Mouse (Mus musculus): ENCODE data around the gene Mtss1l. TPM values are rescaled to one million over a fixed set of nuclear protein-coding genes. Genes with fewer than 3 reads are reported as not detected.

Mtss1l gene
- polyA plus RNA-seq, 1 experiment from 2014 or later = 19.2 TPM

DNA sequence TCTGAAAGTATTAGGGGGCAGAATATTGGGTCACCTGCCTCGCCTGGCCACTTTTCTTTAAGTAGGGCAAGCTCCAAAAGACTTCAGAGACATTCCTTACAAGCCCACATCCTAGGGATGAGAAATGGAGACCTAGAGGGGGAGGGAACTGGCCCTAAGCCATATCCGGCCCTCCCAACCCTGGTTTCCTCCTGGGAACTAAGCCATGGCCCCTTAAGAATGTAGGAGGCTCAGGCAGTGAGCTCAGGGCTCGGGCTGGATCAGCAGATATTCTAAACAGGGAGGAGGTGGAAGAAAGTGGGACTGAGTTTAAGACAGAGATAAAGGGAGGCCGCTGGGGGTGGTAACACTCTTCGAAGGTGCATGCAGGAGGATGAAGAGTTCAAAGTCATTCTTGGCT, 39.9 kb downstream of the Mtss1l start:
- ATAC-seq (ENCODE audit: insufficient number of reproducible peaks, insufficient read depth, low FRiP score, low TSS enrichment, low read depth) = no peak
- Histone ChIP-seq H3K4me3 (replicated peaks) (no peak overlapping the region), H3K9me3 (no peaks in the 10 kb centered on the region), H3K36me3 (no peaks in the 10 kb centered on the region), H3K4me1 (replicated peaks) (no peaks in the 10 kb centered on the region), H3K9ac (replicated peaks) (no peak overlapping the region), H3K27ac (no peak overlapping the region), H3K4me2 (no peak overlapping the region), H3K27me3 (no peaks in the 10 kb centered on the region)
- WGBS = 55% methylated on average over 5 of the region's 5 CpGs

DNA sequence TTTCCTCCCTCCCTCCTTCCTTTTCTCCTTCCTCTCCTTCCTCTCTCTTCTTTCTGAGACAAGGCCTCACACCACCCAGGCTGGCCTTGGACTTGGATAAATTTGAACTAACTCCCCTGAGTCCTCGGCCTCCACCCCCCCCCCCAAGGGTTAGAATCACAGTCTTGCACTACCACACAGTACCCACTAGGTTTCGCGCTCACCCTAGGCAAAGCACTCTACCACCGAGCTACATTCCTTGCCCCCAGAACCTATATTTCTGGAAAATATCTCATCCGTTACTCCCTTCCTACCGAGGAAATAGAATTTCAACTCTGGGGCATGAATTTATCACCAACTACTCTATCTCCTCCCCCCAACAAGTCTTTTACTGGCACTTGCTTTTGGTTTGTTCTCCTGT, 40.7 kb downstream of the Mtss1l start:
- H3K27me3 ChIP-seq = no peaks in the 10 kb centered on the region
- H3K4me1 ChIP-seq (replicated peaks) = no peaks in the 10 kb centered on the region
- no peaks in the 10 kb centered on the region for H3K9me3 ChIP-seq
- H3K36me3 ChIP-seq = no peaks in the 10 kb centered on the region
- H3K27ac ChIP-seq = no peak overlapping the region
- no peak overlapping the region for H3K4me2 ChIP-seq
- H3K4me3 ChIP-seq (replicated peaks) = no peak overlapping the region
- no peak for ATAC-seq (ENCODE audit: insufficient number of reproducible peaks, insufficient read depth, low FRiP score, low TSS enrichment, low read depth)
- H3K9ac ChIP-seq (replicated peaks) = no peak overlapping the region
- 61% methylated on average over 6 of the region's 6 CpGs for WGBS

DNA sequence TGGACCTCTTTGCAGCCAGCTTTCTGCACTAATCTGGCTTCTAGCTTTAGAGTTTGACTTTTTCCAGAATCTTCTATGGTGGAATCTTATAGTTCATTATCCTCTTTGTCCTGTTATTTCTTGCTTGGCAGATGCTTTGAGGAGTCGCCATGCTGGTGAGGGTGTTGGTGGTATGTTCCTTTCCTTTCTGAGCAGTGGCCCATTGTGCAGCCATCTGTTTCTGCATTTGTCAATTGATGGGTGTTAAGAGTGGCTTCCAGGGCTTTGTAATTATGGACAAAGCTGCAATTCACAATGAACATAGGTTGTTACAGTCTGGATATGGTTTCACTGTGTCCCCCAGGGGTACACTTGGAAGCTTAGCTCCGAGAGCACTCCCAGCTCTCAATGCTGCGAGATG, 43.4 kb downstream of the Mtss1l start:
- Histone ChIP-seq H3K9ac (replicated peaks) (no peak overlapping the region), H3K27me3 (no peaks in the 10 kb centered on the region), H3K9me3 (no peaks in the 10 kb centered on the region), H3K4me3 (replicated peaks) (no peak overlapping the region), H3K36me3 (no peaks in the 10 kb centered on the region), H3K27ac (no peak overlapping the region), H3K4me1 (replicated peaks) (no peaks in the 10 kb centered on the region), H3K4me2 (no peak overlapping the region)
- WGBS = 81% methylated on average over 3 of the region's 3 CpGs
- ATAC-seq (ENCODE audit: insufficient number of reproducible peaks, insufficient read depth, low FRiP score, low TSS enrichment, low read depth) = no peak

DNA sequence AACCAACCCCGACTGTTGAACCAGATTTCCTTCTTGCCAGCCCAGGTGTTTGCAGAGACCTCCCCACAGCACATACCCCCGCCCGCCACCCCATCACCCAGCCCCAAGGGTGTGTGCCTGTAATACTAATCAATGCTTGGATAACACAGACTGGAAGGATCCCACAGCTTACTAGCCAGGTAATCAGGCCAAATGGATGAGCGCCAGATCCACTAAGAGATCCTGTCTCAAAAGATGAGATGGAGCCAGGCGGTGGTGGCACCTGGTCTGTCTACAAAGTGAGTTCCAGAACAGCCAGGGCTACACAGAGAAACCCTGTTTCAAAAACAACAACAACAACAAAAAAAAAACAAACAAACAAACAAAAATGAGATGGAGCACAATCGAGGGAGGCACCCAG, 46.0 kb downstream of the Mtss1l start:
- H3K4me2 ChIP-seq = no peak overlapping the region
- no peak overlapping the region for H3K27ac ChIP-seq
- no peaks in the 10 kb centered on the region for H3K9me3 ChIP-seq
- no peaks in the 10 kb centered on the region for H3K27me3 ChIP-seq
- H3K4me1 ChIP-seq (replicated peaks) = no peaks in the 10 kb centered on the region
- H3K36me3 ChIP-seq = no peaks in the 10 kb centered on the region
- no peak overlapping the region for H3K4me3 ChIP-seq (replicated peaks)
- no peak overlapping the region for H3K9ac ChIP-seq (replicated peaks)
- no peak for ATAC-seq (ENCODE audit: insufficient number of reproducible peaks, insufficient read depth, low FRiP score, low TSS enrichment, low read depth)
- WGBS = 84% methylated on average over 6 of the region's 6 CpGs

DNA sequence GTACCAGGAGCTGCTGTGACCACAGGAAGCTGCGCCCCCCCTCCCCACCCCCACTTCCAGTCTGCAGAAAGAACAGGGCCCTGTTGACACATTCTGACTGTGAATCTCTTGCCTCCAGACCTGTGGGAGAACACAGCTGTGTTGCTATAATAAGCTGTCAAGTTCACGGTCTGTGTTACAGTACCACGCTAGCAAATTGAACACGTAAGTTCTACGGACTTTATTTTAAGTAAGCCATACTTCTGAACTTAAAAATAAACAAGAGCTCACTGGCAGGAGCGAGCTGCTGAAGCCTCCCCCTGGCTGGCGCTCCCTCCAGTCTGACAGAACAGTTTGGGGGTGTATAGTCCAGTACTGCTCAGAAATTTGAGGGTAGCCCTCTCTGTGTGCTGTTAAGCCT, 51.2 kb downstream of the Mtss1l start:
- Histone ChIP-seq H3K4me2 (no peak overlapping the region), H3K36me3 (no peaks in the 10 kb centered on the region), H3K27ac (no peak overlapping the region), H3K4me3 (replicated peaks) (no peak overlapping the region), H3K27me3 (no peaks in the 10 kb centered on the region), H3K9ac (replicated peaks) (no peak overlapping the region), H3K9me3 (peaks cover 4% of the 10 kb centered on the region; the same call in 1 of the 2 replicates), H3K4me1 (replicated peaks) (no peaks in the 10 kb centered on the region)
- ATAC-seq (ENCODE audit: insufficient number of reproducible peaks, insufficient read depth, low FRiP score, low TSS enrichment, low read depth) = no peak
- 83% methylated on average over 7 of the region's 7 CpGs for WGBS

DNA sequence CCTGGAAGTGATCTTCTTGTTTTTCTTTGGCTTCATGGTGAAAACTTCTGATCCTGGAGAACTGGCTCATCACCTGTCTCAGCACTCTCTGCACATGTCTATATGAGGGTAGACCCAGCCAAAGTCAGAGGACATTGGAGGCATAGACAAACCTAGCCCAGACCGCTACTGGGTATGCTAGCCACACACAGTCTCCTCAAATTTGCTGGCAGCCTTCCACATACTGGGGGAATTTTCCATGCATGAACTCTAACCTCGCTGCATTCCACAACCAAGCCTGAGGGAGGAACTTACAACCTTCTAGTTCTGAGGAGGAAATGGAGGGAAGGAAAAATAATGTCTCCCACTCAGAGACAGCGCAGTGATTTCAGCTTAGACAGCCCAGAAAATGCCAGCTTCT, 52.8 kb downstream of the Mtss1l start:
- no peak for ATAC-seq (ENCODE audit: insufficient number of reproducible peaks, insufficient read depth, low FRiP score, low TSS enrichment, low read depth)
- no peaks in the 10 kb centered on the region for H3K36me3 ChIP-seq
- H3K4me3 ChIP-seq (replicated peaks) = no peak overlapping the region
- H3K9ac ChIP-seq (replicated peaks) = no peak overlapping the region
- H3K27me3 ChIP-seq = no peaks in the 10 kb centered on the region
- peaks cover 4% of the 10 kb centered on the region; the same call in 1 of the 2 replicates for H3K9me3 ChIP-seq
- H3K27ac ChIP-seq = no peak overlapping the region
- no peak overlapping the region for H3K4me2 ChIP-seq
- H3K4me1 ChIP-seq (replicated peaks) = no peaks in the 10 kb centered on the region
- 87% methylated on average over 3 of the region's 3 CpGs for WGBS

DNA sequence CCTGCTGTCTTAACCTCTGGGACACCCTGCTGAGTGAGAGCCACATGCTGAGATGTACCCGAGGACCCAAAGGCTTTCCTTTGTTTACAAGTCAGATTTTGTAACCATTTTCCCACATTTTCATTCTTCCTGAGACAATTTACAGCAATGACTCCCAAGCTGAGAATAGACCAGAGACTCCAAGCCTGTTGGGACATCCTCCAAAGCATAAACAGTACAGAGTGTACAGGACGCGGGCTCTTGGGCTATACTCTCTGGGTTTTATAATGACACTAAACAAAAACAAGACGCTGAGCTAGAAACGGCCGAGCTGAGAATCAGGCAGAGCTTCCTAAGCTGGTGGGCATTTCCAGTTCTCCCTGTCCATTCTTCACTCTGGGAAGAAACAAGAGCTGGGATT, 53.4 kb downstream of the Mtss1l start:
- Histone ChIP-seq H3K27me3 (no peaks in the 10 kb centered on the region), H3K4me2 (no peak overlapping the region), H3K4me1 (replicated peaks) (no peaks in the 10 kb centered on the region), H3K9ac (replicated peaks) (no peak overlapping the region), H3K9me3 (peaks cover 4% of the 10 kb centered on the region; the same call in 1 of the 2 replicates), H3K36me3 (no peaks in the 10 kb centered on the region), H3K27ac (no peak overlapping the region), H3K4me3 (replicated peaks) (no peak overlapping the region)
- ATAC-seq (ENCODE audit: insufficient number of reproducible peaks, insufficient read depth, low FRiP score, low TSS enrichment, low read depth) = no peak
- WGBS = 89% methylated on average over 6 of the region's 6 CpGs

DNA sequence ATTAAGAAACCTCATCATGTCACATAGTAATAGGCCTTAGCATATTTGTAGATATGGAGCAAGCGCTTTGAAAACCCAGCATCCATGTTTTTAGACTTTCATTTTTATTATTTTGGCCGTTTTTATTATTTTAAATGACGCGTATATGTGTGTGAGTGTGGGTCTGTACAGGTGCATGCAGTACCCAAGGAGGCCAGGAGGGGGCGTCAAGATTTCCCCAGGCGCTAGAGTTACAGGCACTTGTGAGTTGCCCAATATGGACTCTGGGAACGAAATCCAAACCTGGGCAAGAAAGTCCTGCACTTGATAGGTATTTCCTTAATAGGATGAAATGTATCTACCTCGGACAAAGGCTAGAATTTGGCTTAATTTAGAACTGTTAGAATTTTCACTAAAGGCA, 54.0 kb downstream of the Mtss1l start:
- no peaks in the 10 kb centered on the region for H3K36me3 ChIP-seq
- WGBS = 71% methylated on average over 8 of the region's 8 CpGs

DNA sequence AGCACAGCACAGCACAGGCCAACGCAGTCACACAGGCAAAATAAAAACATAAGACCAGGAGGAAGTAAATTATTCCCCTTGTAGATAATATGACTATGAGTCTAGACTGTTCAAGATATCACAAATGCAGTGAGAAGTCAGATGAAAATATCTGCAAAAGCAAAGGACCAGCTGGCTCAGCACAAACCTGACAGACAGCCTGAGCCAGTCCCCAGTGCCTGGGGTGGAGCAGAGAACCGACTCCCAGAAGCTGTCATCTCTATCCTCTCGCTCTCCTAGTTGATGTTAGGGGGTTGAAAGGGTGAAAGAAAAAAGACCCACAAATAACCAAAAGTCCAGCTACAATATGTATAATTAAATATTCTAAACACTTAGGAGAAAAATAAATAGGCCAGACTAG, 54.4 kb downstream of the Mtss1l start:
- 92% methylated on average over 3 of the region's 3 CpGs for WGBS
- Histone ChIP-seq H3K4me1 (replicated peaks) (no peaks in the 10 kb centered on the region), H3K27ac (no peak overlapping the region), H3K9me3 (peaks cover 4% of the 10 kb centered on the region; the same call in 1 of the 2 replicates), H3K36me3 (no peaks in the 10 kb centered on the region), H3K9ac (replicated peaks) (no peak overlapping the region), H3K4me2 (no peak overlapping the region), H3K4me3 (replicated peaks) (no peak overlapping the region), H3K27me3 (no peaks in the 10 kb centered on the region)
- ATAC-seq (ENCODE audit: insufficient number of reproducible peaks, insufficient read depth, low FRiP score, low TSS enrichment, low read depth) = no peak

More for the DNA sequence above, 54.0 kb downstream of the Mtss1l start:
- peaks cover 4% of the 10 kb centered on the region; the same call in 1 of the 2 replicates for H3K9me3 ChIP-seq
- H3K9ac ChIP-seq (replicated peaks) = no peak overlapping the region
- H3K4me1 ChIP-seq (replicated peaks) = no peaks in the 10 kb centered on the region
- H3K4me2 ChIP-seq = no peak overlapping the region
- no peak overlapping the region for H3K27ac ChIP-seq
- no peak overlapping the region for H3K4me3 ChIP-seq (replicated peaks)
- no peaks in the 10 kb centered on the region for H3K27me3 ChIP-seq
- no peak for ATAC-seq (ENCODE audit: insufficient number of reproducible peaks, insufficient read depth, low FRiP score, low TSS enrichment, low read depth)

DNA sequence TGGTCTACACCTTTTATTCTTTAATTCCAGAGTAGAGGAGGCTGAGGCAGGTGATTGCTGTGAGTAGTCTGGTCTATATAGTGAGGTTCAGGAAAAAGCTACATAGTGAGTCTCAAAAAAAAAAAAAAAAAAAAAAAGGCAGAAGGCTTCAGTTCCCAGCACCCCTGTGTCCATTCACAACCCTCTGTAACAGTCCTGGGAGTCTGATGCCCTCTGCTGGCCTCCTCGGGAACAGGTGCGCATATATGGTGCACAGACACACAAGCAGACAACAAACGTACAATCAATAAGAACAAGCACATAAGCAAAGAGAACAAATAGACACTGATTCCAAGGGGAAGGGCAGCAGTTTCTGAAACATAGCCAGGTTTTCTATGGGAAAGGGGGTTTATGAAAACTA, 55.1 kb downstream of the Mtss1l start:
- no peaks in the 10 kb centered on the region for H3K27me3 ChIP-seq
- no peak overlapping the region for H3K27ac ChIP-seq
- peaks cover 4% of the 10 kb centered on the region; the same call in 1 of the 2 replicates for H3K9me3 ChIP-seq
- H3K4me3 ChIP-seq (replicated peaks) = no peak overlapping the region
- no peak overlapping the region for H3K4me2 ChIP-seq
- H3K4me1 ChIP-seq (replicated peaks) = no peaks in the 10 kb centered on the region
- no peak for ATAC-seq (ENCODE audit: insufficient number of reproducible peaks, insufficient read depth, low FRiP score, low TSS enrichment, low read depth)
- 96% methylated on average over 3 of the region's 3 CpGs for WGBS
- H3K36me3 ChIP-seq = no peaks in the 10 kb centered on the region
- H3K9ac ChIP-seq (replicated peaks) = no peak overlapping the region

DNA sequence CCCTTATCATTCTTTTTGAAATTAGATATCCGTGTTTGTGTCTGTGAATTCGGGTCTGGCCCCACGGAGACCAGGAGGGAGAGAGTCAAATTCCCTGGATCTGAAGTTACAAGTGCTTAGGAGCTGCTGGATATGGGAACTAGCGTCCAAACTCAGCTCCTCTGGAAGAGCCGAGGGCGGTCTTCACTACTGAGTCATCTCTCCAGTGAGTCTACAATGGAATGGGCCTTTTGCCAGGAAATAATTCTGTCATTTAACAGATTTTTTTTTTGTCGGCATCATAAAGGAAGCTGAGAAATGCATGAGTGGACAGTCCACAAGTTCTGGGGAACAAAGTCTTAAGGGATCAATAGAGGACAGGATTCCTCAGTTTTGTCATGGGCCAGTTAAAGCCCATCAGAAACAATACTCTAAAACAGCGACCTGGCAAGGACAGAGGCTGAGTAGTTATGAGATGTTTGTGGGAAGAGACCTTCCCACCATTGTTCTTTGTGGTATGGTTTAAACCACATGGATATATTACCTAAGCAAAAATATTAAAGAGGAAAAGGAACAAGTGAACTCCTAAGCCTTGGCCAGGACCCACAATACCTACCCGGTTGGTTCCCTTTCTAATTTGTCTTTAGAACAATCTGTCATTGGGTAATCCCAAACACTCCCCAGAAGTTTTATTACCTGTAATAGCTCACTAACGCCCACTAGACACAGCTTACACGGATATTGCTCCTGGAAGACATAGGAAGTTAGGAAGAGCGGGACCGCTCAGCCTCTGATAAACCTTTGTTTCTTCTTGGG, 58.8 kb downstream of the Mtss1l start:
- no peak overlapping the region for H3K27ac ChIP-seq
- no peaks in the 10 kb centered on the region for H3K27me3 ChIP-seq
- no peak overlapping the region for H3K9ac ChIP-seq (replicated peaks)
- H3K4me3 ChIP-seq (replicated peaks) = no peak overlapping the region
- ATAC-seq (ENCODE audit: insufficient number of reproducible peaks, insufficient read depth, low FRiP score, low TSS enrichment, low read depth) = no peak
- H3K4me1 ChIP-seq (replicated peaks) = no peaks in the 10 kb centered on the region
- H3K4me2 ChIP-seq = no peak overlapping the region
- no peaks in the 10 kb centered on the region for H3K36me3 ChIP-seq
- WGBS = 83% methylated on average over 13 of the region's 13 CpGs
- peaks cover 4% of the 10 kb centered on the region; the same call in 1 of the 2 replicates for H3K9me3 ChIP-seq

DNA sequence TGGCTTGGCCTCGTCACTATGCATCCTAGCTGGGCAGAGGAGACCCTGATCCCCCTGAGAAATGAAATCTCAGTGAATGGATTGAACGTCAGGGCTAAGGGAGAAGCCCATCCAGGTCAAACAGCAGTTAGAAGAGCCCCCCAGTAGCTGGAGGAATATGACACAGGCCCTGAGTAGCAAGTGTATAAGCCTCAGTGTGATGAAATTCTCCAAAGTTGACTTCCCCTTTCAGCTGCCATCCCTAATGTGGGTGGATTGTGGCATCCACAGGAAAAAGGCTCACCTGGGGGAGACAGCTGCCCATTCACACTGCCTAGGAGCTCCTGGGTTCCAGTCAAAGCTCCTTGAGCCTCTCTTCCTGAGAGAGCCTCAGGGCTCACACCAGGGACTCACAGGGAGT, 64.1 kb downstream of the Mtss1l start:
- ATAC-seq (ENCODE audit: insufficient number of reproducible peaks, insufficient read depth, low FRiP score, low TSS enrichment, low read depth) = no peak
- 67% methylated on average over 2 of the region's 2 CpGs for WGBS
- Histone ChIP-seq H3K4me3 (replicated peaks) (no peak overlapping the region), H3K36me3 (no peaks in the 10 kb centered on the region), H3K4me2 (no peak overlapping the region), H3K9ac (replicated peaks) (no peak overlapping the region), H3K9me3 (no peaks in the 10 kb centered on the region), H3K27ac (no peak overlapping the region), H3K27me3 (no peaks in the 10 kb centered on the region), H3K4me1 (replicated peaks) (no peaks in the 10 kb centered on the region)
